Mouse (Mus musculus) ES-E14 (cell line): Measurements from ENCODE around the gene Cfap74.

Source experiments
- CHD2 ChIP-seq: IDR thresholded peaks from 2 replicates; pipeline ENCODE4 v1.6.1; 2014; ENCODE audit warnings: mild to moderate bottlenecking, low read depth, low read length, inconsistent platforms
- HCFC1 ChIP-seq: IDR thresholded peaks from 2 replicates; pipeline ENCODE4 v1.6.1; 2012; ENCODE audit warnings: low read length, inconsistent platforms, borderline replicate concordance; ENCODE audit not compliant: insufficient read depth
- ZC3H11A ChIP-seq: IDR thresholded peaks from 2 replicates; pipeline ENCODE4 v1.6.1; 2012; ENCODE audit warnings: low read depth, mild to moderate bottlenecking, inconsistent platforms, low read length, borderline replicate concordance

- no peak for TF ChIP-seq CHD2
- TF ChIP-seq ZC3H11A = no peak
- TF ChIP-seq HCFC1 = no peak
Measured at GRCm38 (mm10) chr4:155381974-155382373, 27.0 kb upstream of the Cfap74 start.
